Mouse (Mus musculus) cerebellum, adult 8-10 months (tissue): ENCODE measurements around the gene Olfr1299.

ENCODE experiments used
- DNase-seq: peaks from one replicate; pipeline ENCODE4 v3.0.0; 2022

Olfr1299 gene

GRCm38 (mm10) chr2:111661119-111661518, at the start of gene Olfr1299:
TSS of gene Olfr1299 (plus strand) at chr2:111661419.
- no peak for DNase-seq

- no peak for DNase-seq
Observed at GRCm38 (mm10) chr2:111626397-111626796, 34.8 kb upstream of the Olfr1299 start, which contains the start of gene Olfr1297. TSS of gene Olfr1297 (minus strand) at chr2:111626497.

- DNase-seq = no peak
Observed at GRCm38 (mm10) chr2:111649101-111649500, 12.1 kb upstream of the Olfr1299 start, which contains the start of gene Olfr1298. TSS of gene Olfr1298 (minus strand) at chr2:111649201.
